Mouse (Mus musculus): ENCODE results near the gene Vegfb. TPM values are rescaled to one million over a fixed set of nuclear protein-coding genes. Genes with fewer than 3 reads are reported as not detected.
"Not testable (repeated sequence)": the region's sequence is repeated elsewhere in the genome, so short reads cannot be mapped to it uniquely, and the experiment has no call there.

The Vegfb gene
- polyA plus RNA-seq, 1 experiment from 2014 or later, result 28.8 TPM

- peaks cover 10% of the 10 kb centered on the region for H3K36me3 ChIP-seq (ENCODE audit: control insufficient read depth, insufficient read depth, low read length)
- no peak overlapping the region for H3K4me2 ChIP-seq
- WGBS, result 82% methylated on average over 8 of the region's 8 CpGs
- H3K9ac ChIP-seq (ENCODE audit: low read depth, low read length), result no peak overlapping the region
- no peak for DNase-seq (ENCODE audit: low spot score)
- H3K9me3 ChIP-seq (ENCODE audit: control insufficient read depth, low read length), result no peaks in the 10 kb centered on the region
- H3K4me1 ChIP-seq (replicated peaks; ENCODE audit: control insufficient read depth, insufficient read depth, low read length), result peaks cover 31% of the 10 kb centered on the region
- no peak for ATAC-seq (replicated peaks; ENCODE audit: low FRiP score)
- H3K4me3 ChIP-seq (ENCODE audit: low read depth, low read length), result no peak overlapping the region
- no peak overlapping the region for H3K27ac ChIP-seq (ENCODE audit: low read depth, low read length)
- no peaks in the 10 kb centered on the region for H3K27me3 ChIP-seq (replicated peaks; ENCODE audit: control insufficient read depth, insufficient read depth, low read length)
These were observed 6.6 kb upstream of the Vegfb start for GRCm38 (mm10) chr19:6994002-6994401.

GRCm38 (mm10) chr19:6993011-6993770 lies 5.7 kb upstream of the Vegfb start:
- no peak for ATAC-seq (replicated peaks; ENCODE audit: low FRiP score)
- peaks cover 32% of the 10 kb centered on the region for H3K4me1 ChIP-seq (replicated peaks; ENCODE audit: control insufficient read depth, insufficient read depth, low read length)

GRCm38 (mm10) chr19:6992011-6992858 lies 4.8 kb upstream of the Vegfb start, which contains the start of gene Dnajc4:
TSS of gene Dnajc4 (minus strand) at chr19:6992572.
- peak within 1 kb of the TSS; percentile 92 for H3K4me2 ChIP-seq
- peak; percentile 91 for ATAC-seq (replicated peaks; ENCODE audit: low FRiP score)
- H3K4me3 ChIP-seq (ENCODE audit: low read depth, low read length), result peak within 1 kb of the TSS; percentile 65
- no peaks in the 10 kb centered on the region for H3K27me3 ChIP-seq (replicated peaks; ENCODE audit: control insufficient read depth, insufficient read depth, low read length)
- no peaks in the 10 kb centered on the region for H3K9me3 ChIP-seq (ENCODE audit: control insufficient read depth, low read length)
- H3K4me1 ChIP-seq (replicated peaks; ENCODE audit: control insufficient read depth, insufficient read depth, low read length), result peaks cover 37% of the 10 kb centered on the region
- peak within 1 kb of the TSS; percentile 50; the same call in 1 of the 2 replicates for H3K27ac ChIP-seq (ENCODE audit: low read depth, low read length)
- WGBS, result 2% methylated on average over 37 of the region's 37 CpGs
- no peaks in the 10 kb centered on the region for H3K36me3 ChIP-seq (ENCODE audit: control insufficient read depth, insufficient read depth, low read length)
- DNase-seq (ENCODE audit: low spot score), result peak; percentile 92
- H3K9ac ChIP-seq (ENCODE audit: low read depth, low read length), result peak within 1 kb of the TSS; percentile 69

More at GRCm38 (mm10) chr19:6993011-6993770, 5.7 kb upstream of the Vegfb start:
- no peaks in the 10 kb centered on the region for H3K9me3 ChIP-seq (ENCODE audit: control insufficient read depth, low read length)
- H3K4me2 ChIP-seq, result peak overlapping the region; percentile 92
- no peak for DNase-seq (ENCODE audit: low spot score)
- peak overlapping the region; percentile 69 for H3K9ac ChIP-seq (ENCODE audit: low read depth, low read length)
- H3K4me3 ChIP-seq (ENCODE audit: low read depth, low read length), result peak overlapping the region; percentile 65
- H3K27me3 ChIP-seq (replicated peaks; ENCODE audit: control insufficient read depth, insufficient read depth, low read length), result no peaks in the 10 kb centered on the region
- peaks cover 2% of the 10 kb centered on the region; the same call in 1 of the 2 replicates for H3K36me3 ChIP-seq (ENCODE audit: control insufficient read depth, insufficient read depth, low read length)
- H3K27ac ChIP-seq (ENCODE audit: low read depth, low read length), result peak overlapping the region; percentile 50; the same call in 1 of the 2 replicates
- WGBS, result 66% methylated on average over 14 of the region's 14 CpGs

GRCm38 (mm10) chr19:6991166-6991565 lies 3.7 kb upstream of the Vegfb start:
- not testable (repeated sequence) for DNase-seq (ENCODE audit: low spot score); H3K36me3 ChIP-seq (ENCODE audit: control insufficient read depth, insufficient read depth, low read length); H3K9me3 ChIP-seq (ENCODE audit: control insufficient read depth, low read length); ATAC-seq (replicated peaks; ENCODE audit: low FRiP score); H3K27me3 ChIP-seq (replicated peaks; ENCODE audit: control insufficient read depth, insufficient read depth, low read length); H3K4me3 ChIP-seq (ENCODE audit: low read depth, low read length); H3K9ac ChIP-seq (ENCODE audit: low read depth, low read length); H3K27ac ChIP-seq (ENCODE audit: low read depth, low read length); H3K4me2 ChIP-seq
- WGBS, result 85% methylated on average over 6 of the region's 6 CpGs
- H3K4me1 ChIP-seq (replicated peaks; ENCODE audit: control insufficient read depth, insufficient read depth, low read length), result peaks cover 36% of the 10 kb centered on the region

GRCm38 (mm10) chr19:6990712-6991111 lies 3.3 kb upstream of the Vegfb start:
- no peak overlapping the region for H3K9ac ChIP-seq (ENCODE audit: low read depth, low read length)
- no peak for ATAC-seq (replicated peaks; ENCODE audit: low FRiP score)
- no peak overlapping the region for H3K4me3 ChIP-seq (ENCODE audit: low read depth, low read length)
- 88% methylated on average over 6 of the region's 6 CpGs for WGBS
- H3K27ac ChIP-seq (ENCODE audit: low read depth, low read length), result no peak overlapping the region
- peaks cover 37% of the 10 kb centered on the region for H3K4me1 ChIP-seq (replicated peaks; ENCODE audit: control insufficient read depth, insufficient read depth, low read length)
- H3K4me2 ChIP-seq, result no peak overlapping the region
- no peaks in the 10 kb centered on the region for H3K27me3 ChIP-seq (replicated peaks; ENCODE audit: control insufficient read depth, insufficient read depth, low read length)
- no peak for DNase-seq (ENCODE audit: low spot score)
- H3K36me3 ChIP-seq (ENCODE audit: control insufficient read depth, insufficient read depth, low read length), result no peaks in the 10 kb centered on the region; the same call in 1 of the 2 replicates
- no peaks in the 10 kb centered on the region for H3K9me3 ChIP-seq (ENCODE audit: control insufficient read depth, low read length)

GRCm38 (mm10) chr19:6989251-6989650 lies 1.8 kb upstream of the Vegfb start:
- ATAC-seq (replicated peaks; ENCODE audit: low FRiP score), result no peak
- no peak overlapping the region for H3K27ac ChIP-seq (ENCODE audit: low read depth, low read length)

GRCm38 (mm10) chr19:6987904-6988285 lies 444 bp upstream of the Vegfb start:
- Histone ChIP-seq H3K27ac (ENCODE audit: low read depth, low read length) (peak overlapping the region; percentile 70; the same call in 1 of the 2 replicates), H3K4me3 (ENCODE audit: low read depth, low read length) (peak overlapping the region; percentile 83), H3K27me3 (replicated peaks; ENCODE audit: control insufficient read depth, insufficient read depth, low read length) (no peaks in the 10 kb centered on the region), H3K36me3 (ENCODE audit: control insufficient read depth, insufficient read depth, low read length) (peaks cover 8% of the 10 kb centered on the region; the same call in 1 of the 2 replicates), H3K4me2 (peak overlapping the region; percentile 89), H3K9ac (ENCODE audit: low read depth, low read length) (peak overlapping the region; percentile 86), H3K9me3 (ENCODE audit: control insufficient read depth, low read length) (no peaks in the 10 kb centered on the region), H3K4me1 (replicated peaks; ENCODE audit: control insufficient read depth, insufficient read depth, low read length) (peaks cover 22% of the 10 kb centered on the region)
- no peak for ATAC-seq (replicated peaks; ENCODE audit: low FRiP score)
- 5% methylated on average over 8 of the region's 8 CpGs for WGBS
- no peak for DNase-seq (ENCODE audit: low spot score)

More at GRCm38 (mm10) chr19:6989251-6989650, 1.8 kb upstream of the Vegfb start:
- no peaks in the 10 kb centered on the region for H3K9me3 ChIP-seq (ENCODE audit: control insufficient read depth, low read length)
- WGBS, result 83% methylated on average over 8 of the region's 8 CpGs
- no peak overlapping the region for H3K4me2 ChIP-seq
- H3K36me3 ChIP-seq (ENCODE audit: control insufficient read depth, insufficient read depth, low read length), result peaks cover 7% of the 10 kb centered on the region; the same call in 1 of the 2 replicates
- no peak for DNase-seq (ENCODE audit: low spot score)
- no peak overlapping the region for H3K9ac ChIP-seq (ENCODE audit: low read depth, low read length)
- H3K4me3 ChIP-seq (ENCODE audit: low read depth, low read length), result no peak overlapping the region
- no peaks in the 10 kb centered on the region for H3K27me3 ChIP-seq (replicated peaks; ENCODE audit: control insufficient read depth, insufficient read depth, low read length)
- H3K4me1 ChIP-seq (replicated peaks; ENCODE audit: control insufficient read depth, insufficient read depth, low read length), result peaks cover 27% of the 10 kb centered on the region

- 0 out of 2 replicates have a peak, but pooled peaks have one; percentile 8 for ATAC-seq (replicated peaks; ENCODE audit: low FRiP score)
- Histone ChIP-seq H3K9ac (ENCODE audit: low read depth, low read length) (peak overlapping the region; percentile 86), H3K4me1 (replicated peaks; ENCODE audit: control insufficient read depth, insufficient read depth, low read length) (peaks cover 16% of the 10 kb centered on the region)
These were observed 1.3 kb downstream of the Vegfb start for GRCm38 (mm10) chr19:6985951-6986708.

More at GRCm38 (mm10) chr19:6985951-6986708, 1.3 kb downstream of the Vegfb start:
- WGBS, result 60% methylated on average over 10 of the region's 10 CpGs
- H3K27ac ChIP-seq (ENCODE audit: low read depth, low read length), result no peak overlapping the region
- H3K4me2 ChIP-seq, result peak overlapping the region; percentile 89
- DNase-seq (ENCODE audit: low spot score), result no peak
- peak overlapping the region; percentile 83 for H3K4me3 ChIP-seq (ENCODE audit: low read depth, low read length)
- peaks cover 12% of the 10 kb centered on the region; the same call in 1 of the 2 replicates for H3K36me3 ChIP-seq (ENCODE audit: control insufficient read depth, insufficient read depth, low read length)
- H3K9me3 ChIP-seq (ENCODE audit: control insufficient read depth, low read length), result no peaks in the 10 kb centered on the region
- no peaks in the 10 kb centered on the region for H3K27me3 ChIP-seq (replicated peaks; ENCODE audit: control insufficient read depth, insufficient read depth, low read length)
